Mouse (Mus musculus): Measurements from ENCODE around the gene Rock2. TPM values are rescaled to one million over a fixed set of nuclear protein-coding genes. Genes with fewer than 3 reads are reported as not detected.
"Not testable (repeated sequence)": the region's sequence is repeated elsewhere in the genome, so short reads cannot be mapped to it uniquely, and the experiment has no call there.

The Rock2 gene
- total RNA-seq, 2 experiments from 2014 or later, result 63.4 to 65.0 TPM

- ATAC-seq (ENCODE audit: poor library complexity, severe bottlenecking), result no peak
Observed at GRCm38 (mm10) chr12:16996281-16996680, 101.6 kb downstream of the Rock2 start.

- ATAC-seq (ENCODE audit: poor library complexity, severe bottlenecking), result no peak
Observed at GRCm38 (mm10) chr12:16996886-16997462, 102.3 kb downstream of the Rock2 start.

GRCm38 (mm10) chr12:16999146-16999545 lies 104.5 kb downstream of the Rock2 start:
- ATAC-seq (ENCODE audit: poor library complexity, severe bottlenecking), result no peak

GRCm38 (mm10) chr12:16999739-17000497 lies 105.2 kb downstream of the Rock2 start, which contains the start of gene Pqlc3:
Gene Pqlc3 (minus strand): TSS chr12:17000408.
- peak; percentile 92 for ATAC-seq (ENCODE audit: poor library complexity, severe bottlenecking)

GRCm38 (mm10) chr12:17000628-17001027 lies 105.9 kb downstream of the Rock2 start:
- ATAC-seq (ENCODE audit: poor library complexity, severe bottlenecking), result peak; percentile 51

- ATAC-seq (ENCODE audit: poor library complexity, severe bottlenecking), result no peak
Observed at GRCm38 (mm10) chr12:17001211-17001610, 106.5 kb downstream of the Rock2 start.

GRCm38 (mm10) chr12:17009466-17009865 lies 114.8 kb downstream of the Rock2 start:
- no peak for ATAC-seq (ENCODE audit: poor library complexity, severe bottlenecking)

- peak; percentile 95 for ATAC-seq (ENCODE audit: poor library complexity, severe bottlenecking)
Observed at GRCm38 (mm10) chr12:17011100-17011870, 116.6 kb downstream of the Rock2 start, which contains the start of gene 2410004P03Rik. Gene 2410004P03Rik (minus strand): TSS chr12:17011727.

- no peak for ATAC-seq (ENCODE audit: poor library complexity, severe bottlenecking)
Observed at GRCm38 (mm10) chr12:17012067-17012899, 117.6 kb downstream of the Rock2 start.

GRCm38 (mm10) chr12:17015711-17016110 lies 121.0 kb downstream of the Rock2 start:
- ATAC-seq (ENCODE audit: poor library complexity, severe bottlenecking), result no peak

- ATAC-seq (ENCODE audit: poor library complexity, severe bottlenecking), result peak; percentile 70
Observed at GRCm38 (mm10) chr12:17018468-17018867, 123.8 kb downstream of the Rock2 start.

- not testable (repeated sequence) for ATAC-seq (ENCODE audit: poor library complexity, severe bottlenecking)
Observed at GRCm38 (mm10) chr12:17021125-17021524, 126.4 kb downstream of the Rock2 start.

GRCm38 (mm10) chr12:17022145-17022544 lies 127.5 kb downstream of the Rock2 start:
- no peak for ATAC-seq (ENCODE audit: poor library complexity, severe bottlenecking)

- ATAC-seq (ENCODE audit: poor library complexity, severe bottlenecking), result no peak
Observed at GRCm38 (mm10) chr12:17024554-17025110, 129.9 kb downstream of the Rock2 start.

GRCm38 (mm10) chr12:17032694-17033463 lies 138.2 kb downstream of the Rock2 start:
- ATAC-seq (ENCODE audit: poor library complexity, severe bottlenecking), result peak; percentile 68

- peak; percentile 41; the same call in 1 of the 2 replicates for ATAC-seq (ENCODE audit: poor library complexity, severe bottlenecking)
Observed at GRCm38 (mm10) chr12:17033464-17033841, 138.8 kb downstream of the Rock2 start.

- no peak for ATAC-seq (ENCODE audit: poor library complexity, severe bottlenecking)
Observed at GRCm38 (mm10) chr12:17034671-17035070, 140.0 kb downstream of the Rock2 start.

- no peak for ATAC-seq (ENCODE audit: poor library complexity, severe bottlenecking)
Observed at GRCm38 (mm10) chr12:17035128-17035527, 140.4 kb downstream of the Rock2 start.

- ATAC-seq (ENCODE audit: poor library complexity, severe bottlenecking), result no peak
Observed at GRCm38 (mm10) chr12:17036532-17036931, 141.8 kb downstream of the Rock2 start.
